Mouse (Mus musculus): ENCODE results near the gene Gpt2. TPM values are rescaled to one million over a fixed set of nuclear protein-coding genes. Genes with fewer than 3 reads are reported as not detected.

Gene Gpt2
- polyA plus RNA-seq, 2 experiments = 8.7 to 13.1 TPM

DNA sequence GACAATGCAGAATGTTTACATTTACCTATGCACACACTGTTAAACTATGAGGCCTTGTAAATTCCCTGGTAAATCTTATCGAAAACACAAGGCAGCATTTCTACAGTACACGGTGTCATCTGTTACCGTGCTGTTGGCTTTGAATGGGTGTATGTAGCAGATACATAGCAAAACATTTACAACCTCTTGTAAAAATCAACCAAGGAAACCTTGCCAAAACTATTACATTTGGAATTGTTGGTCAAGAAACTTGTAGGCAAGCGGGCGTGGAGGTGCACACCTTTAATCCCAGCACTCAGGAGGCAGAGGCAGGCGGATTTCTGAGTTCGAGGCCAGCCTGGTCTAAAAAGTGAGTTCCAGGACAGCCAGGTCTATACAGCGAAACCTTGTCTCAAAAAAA lies 71.0 kb downstream of the Gpt2 start:
- 75% methylated on average over 8 of the region's 8 CpGs for WGBS (ENCODE audit: insufficient replicate concordance)
- ATAC-seq (ENCODE audit: insufficient read depth) (no peak), DNase-seq (ENCODE audit: low read depth in 3 of 3, low spot score in 3 of 3) (no peak)
- TF ChIP-seq EP300 (IDR thresholded peaks at IDR 0.05; ENCODE audit: low read depth) = no peak
- TF ChIP-seq CTCF (IDR thresholded peaks at IDR 0.05; ENCODE audit: low read depth) = no peak
- H3K4me3 ChIP-seq (ENCODE audit: insufficient read depth in 1 of 2, low read depth in 2 of 2, low read length in 2 of 2) = no peak overlapping the region
- H3K27ac ChIP-seq = no peak overlapping the region
- H3K9me3 ChIP-seq (ENCODE audit: control insufficient read depth, low read length) = no peaks in the 10 kb centered on the region
- no peaks in the 10 kb centered on the region for H3K27me3 ChIP-seq (ENCODE audit: control insufficient read depth, insufficient read depth, low read length)
- peaks cover 0 to 7% of the 10 kb centered on the region in 2 experiments; a peak in 2 of 4 replicates for H3K4me1 ChIP-seq (replicated peaks; ENCODE audit: control insufficient read depth in 2 of 2, insufficient read depth in 2 of 2, low read length in 1 of 2)
- H3K4me2 ChIP-seq (ENCODE audit: low read depth) = no peak overlapping the region
- H3K36me3 ChIP-seq (replicated peaks; ENCODE audit: control insufficient read depth, insufficient read depth, low read depth) = no peaks in the 10 kb centered on the region
- H3K9ac ChIP-seq (replicated peaks) = no peak overlapping the region

DNA sequence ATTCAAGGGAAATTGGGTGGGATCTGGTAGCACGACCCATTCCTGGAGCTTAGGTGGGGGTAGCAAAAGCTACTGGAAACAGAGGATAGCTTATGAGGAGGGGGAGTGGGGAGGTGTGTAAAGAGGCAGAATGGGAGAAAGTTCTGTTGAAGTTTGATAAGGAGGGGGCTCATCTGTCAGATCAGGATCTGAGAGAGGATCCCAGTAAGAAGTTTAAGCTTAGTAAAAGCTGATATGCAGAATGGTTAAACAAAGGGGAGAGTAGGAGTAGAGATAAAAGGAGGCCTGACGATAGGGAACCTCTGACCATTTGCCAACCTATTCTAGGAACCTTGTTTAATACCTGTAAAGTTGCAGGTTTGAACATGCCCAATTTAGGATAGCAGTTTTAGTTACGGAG lies 72.8 kb downstream of the Gpt2 start:
- H3K4me1 ChIP-seq (replicated peaks; ENCODE audit: control insufficient read depth in 2 of 2, insufficient read depth in 2 of 2, low read length in 1 of 2) = peaks cover 0 to 5% of the 10 kb centered on the region in 2 experiments; a peak in 2 of 4 replicates
- ATAC-seq (ENCODE audit: insufficient read depth) (no peak), DNase-seq (ENCODE audit: low read depth in 3 of 3, low spot score in 3 of 3) (no peak)
- TF ChIP-seq CTCF (IDR thresholded peaks at IDR 0.05; ENCODE audit: low read depth) = no peak
- TF ChIP-seq EP300 (IDR thresholded peaks at IDR 0.05; ENCODE audit: low read depth) = no peak
- H3K4me3 ChIP-seq (ENCODE audit: insufficient read depth in 1 of 2, low read depth in 2 of 2, low read length in 2 of 2) = no peak overlapping the region
- H3K27me3 ChIP-seq (ENCODE audit: control insufficient read depth, insufficient read depth, low read length) = no peaks in the 10 kb centered on the region
- H3K27ac ChIP-seq = no peak overlapping the region
- H3K4me2 ChIP-seq (ENCODE audit: low read depth) = no peak overlapping the region
- WGBS (ENCODE audit: insufficient replicate concordance) = 51% methylated on average over 3 of the region's 3 CpGs
- no peaks in the 10 kb centered on the region for H3K36me3 ChIP-seq (replicated peaks; ENCODE audit: control insufficient read depth, insufficient read depth, low read depth)
- H3K9ac ChIP-seq (replicated peaks) = no peak overlapping the region
- H3K9me3 ChIP-seq (ENCODE audit: control insufficient read depth, low read length) = no peaks in the 10 kb centered on the region

DNA sequence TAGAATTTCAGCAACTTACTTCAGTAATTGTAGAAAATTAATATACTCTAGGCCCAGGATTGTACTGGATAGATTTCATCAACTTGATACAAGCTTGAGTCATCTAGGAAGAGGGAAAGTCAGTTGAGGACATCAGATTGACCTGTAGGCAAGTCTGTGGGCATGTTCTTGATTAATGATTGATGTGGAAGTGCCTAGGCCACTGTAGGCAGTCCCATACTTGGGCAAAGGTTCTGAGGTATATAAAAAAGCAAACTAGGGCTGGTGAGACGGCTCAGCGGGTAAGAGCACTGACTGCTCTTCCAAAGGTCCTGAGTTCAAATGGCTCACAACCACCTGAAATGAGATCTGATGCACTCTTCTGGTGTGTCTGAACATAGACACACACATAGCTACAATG lies 75.4 kb downstream of the Gpt2 start:
- WGBS (ENCODE audit: insufficient replicate concordance) = 78% methylated on average over 2 of the region's 2 CpGs
- H3K9ac ChIP-seq (replicated peaks) = no peak overlapping the region
- TF ChIP-seq EP300 (IDR thresholded peaks at IDR 0.05; ENCODE audit: low read depth) = no peak
- no peak for TF ChIP-seq CTCF (IDR thresholded peaks at IDR 0.05; ENCODE audit: low read depth)
- ATAC-seq (ENCODE audit: insufficient read depth) = no peak
- H3K4me3 ChIP-seq (ENCODE audit: insufficient read depth in 1 of 2, low read depth in 2 of 2, low read length in 2 of 2) = no peak overlapping the region
- H3K27ac ChIP-seq = no peak overlapping the region
- no peaks in the 10 kb centered on the region for H3K9me3 ChIP-seq (ENCODE audit: control insufficient read depth, low read length)
- no peaks in the 10 kb centered on the region for H3K36me3 ChIP-seq (replicated peaks; ENCODE audit: control insufficient read depth, insufficient read depth, low read depth)
- peaks cover 0 to 5% of the 10 kb centered on the region in 2 experiments; a peak in 2 of 4 replicates for H3K4me1 ChIP-seq (replicated peaks; ENCODE audit: control insufficient read depth in 2 of 2, insufficient read depth in 2 of 2, low read length in 1 of 2)
- no peak overlapping the region for H3K4me2 ChIP-seq (ENCODE audit: low read depth)
- H3K27me3 ChIP-seq (ENCODE audit: control insufficient read depth, insufficient read depth, low read length) = no peaks in the 10 kb centered on the region
- DNase-seq (ENCODE audit: low read depth in 3 of 3, low spot score in 3 of 3) = no peak

DNA sequence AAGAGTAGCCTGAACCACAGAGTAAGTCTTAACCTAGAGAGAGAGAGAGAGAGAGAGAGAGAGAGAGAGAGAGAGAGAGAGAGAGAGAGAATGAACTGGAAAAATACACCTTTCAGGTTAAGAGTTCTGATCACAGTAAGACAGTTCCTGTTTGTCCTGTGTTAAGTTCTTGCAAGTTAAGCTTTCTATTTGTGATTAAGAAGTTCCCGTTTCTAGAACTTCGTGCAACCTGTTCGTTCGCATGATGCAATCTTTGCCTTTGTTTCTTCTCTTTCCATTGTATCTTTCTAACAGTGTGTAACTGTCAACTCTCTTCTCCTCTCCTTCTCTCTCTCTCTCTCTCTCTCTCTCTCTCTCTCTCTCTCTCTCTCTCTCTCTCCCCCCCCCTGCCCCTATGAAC lies 78.1 kb downstream of the Gpt2 start:
- no peaks in the 10 kb centered on the region for H3K36me3 ChIP-seq (replicated peaks; ENCODE audit: control insufficient read depth, insufficient read depth, low read depth)
- peaks cover 0 to 2% of the 10 kb centered on the region in 2 experiments; a peak in 1 of 4 replicates for H3K4me1 ChIP-seq (replicated peaks; ENCODE audit: control insufficient read depth in 2 of 2, insufficient read depth in 2 of 2, low read length in 1 of 2)
- no peak overlapping the region for H3K9ac ChIP-seq (replicated peaks)
- H3K4me3 ChIP-seq (ENCODE audit: insufficient read depth in 1 of 2, low read depth in 2 of 2, low read length in 2 of 2) = no peak overlapping the region
- no peak overlapping the region for H3K27ac ChIP-seq
- H3K9me3 ChIP-seq (ENCODE audit: control insufficient read depth, low read length) = no peaks in the 10 kb centered on the region
- no peak for TF ChIP-seq EP300 (IDR thresholded peaks at IDR 0.05; ENCODE audit: low read depth)
- no peak for TF ChIP-seq CTCF (IDR thresholded peaks at IDR 0.05; ENCODE audit: low read depth)
- ATAC-seq (ENCODE audit: insufficient read depth) (no peak), DNase-seq (ENCODE audit: low read depth in 3 of 3, low spot score in 3 of 3) (no peak)
- WGBS (ENCODE audit: insufficient replicate concordance) = 23% methylated on average over 4 of the region's 4 CpGs
- no peak overlapping the region for H3K4me2 ChIP-seq (ENCODE audit: low read depth)
- no peaks in the 10 kb centered on the region for H3K27me3 ChIP-seq (ENCODE audit: control insufficient read depth, insufficient read depth, low read length)

DNA sequence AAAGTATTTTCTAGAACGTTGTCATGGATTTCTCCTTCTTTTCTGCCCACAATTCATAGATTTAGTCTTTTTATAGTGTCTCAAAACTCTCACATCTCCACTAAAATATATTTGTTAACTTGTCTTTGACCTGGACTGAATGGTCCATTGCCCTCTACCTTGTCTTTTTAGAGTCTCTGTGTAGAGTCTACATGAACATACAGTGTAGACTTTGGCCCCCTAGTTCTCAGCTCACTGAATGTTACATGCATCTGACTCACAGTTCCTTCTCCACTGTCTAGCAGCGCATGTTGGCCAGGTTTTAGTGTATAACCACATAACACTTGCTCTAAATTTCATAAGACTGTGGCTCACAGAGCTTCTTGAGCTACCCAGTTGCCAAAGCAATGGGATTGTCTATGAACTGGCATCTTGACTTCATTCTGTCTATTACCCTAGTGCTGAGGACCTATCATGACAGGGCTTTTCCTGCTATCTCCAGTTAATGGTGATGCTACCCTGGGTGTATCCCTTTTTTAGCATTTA lies 81.7 kb downstream of the Gpt2 start:
- Histone ChIP-seq H3K4me3 (ENCODE audit: insufficient read depth in 1 of 2, low read depth in 2 of 2, low read length in 2 of 2) (no peak overlapping the region), H3K9me3 (ENCODE audit: control insufficient read depth, low read length) (no peaks in the 10 kb centered on the region), H3K4me2 (ENCODE audit: low read depth) (no peak overlapping the region), H3K27me3 (ENCODE audit: control insufficient read depth, insufficient read depth, low read length) (no peaks in the 10 kb centered on the region), H3K9ac (replicated peaks) (no peak overlapping the region), H3K4me1 (replicated peaks; ENCODE audit: control insufficient read depth in 2 of 2, insufficient read depth in 2 of 2, low read length in 1 of 2) (0 out of 4 replicates have a peak, but pooled peaks cover 0 to 2% of the 10 kb centered on the region in 2 experiments), H3K36me3 (replicated peaks; ENCODE audit: control insufficient read depth, insufficient read depth, low read depth) (no peaks in the 10 kb centered on the region), H3K27ac (no peak overlapping the region)
- TF ChIP-seq EP300 (IDR thresholded peaks at IDR 0.05; ENCODE audit: low read depth) = no peak
- no peak for TF ChIP-seq CTCF (IDR thresholded peaks at IDR 0.05; ENCODE audit: low read depth)
- no peak for DNase-seq (ENCODE audit: low read depth in 3 of 3, low spot score in 3 of 3)
- 67% methylated on average over 2 of the region's 2 CpGs for WGBS (ENCODE audit: insufficient replicate concordance)
- no peak for ATAC-seq (ENCODE audit: insufficient read depth)

Other genes with a start within 250 kb of the Gpt2 start
- gene Orc6, start 192.9 kb upstream of the Gpt2 start, polyA plus RNA-seq (2012; rRNA removed) = 44.4 and 71.7 TPM in 2 replicates
- gene Orc6, start 192.9 kb upstream of the Gpt2 start, polyA plus RNA-seq (2014; fragmentation: Nextera tagmentation; extraction: Ambion mirVana) = 108 and 109 TPM in 2 replicates
- gene Vps35, start 192.8 kb upstream of the Gpt2 start, polyA plus RNA-seq (2012; rRNA removed) = 24.6 and 35.6 TPM in 2 replicates
- 89.9 and 97.5 TPM in 2 replicates for gene Vps35, start 192.8 kb upstream of the Gpt2 start, polyA plus RNA-seq (2014; fragmentation: Nextera tagmentation; extraction: Ambion mirVana)
- gene Mylk3, start 106.2 kb upstream of the Gpt2 start, polyA plus RNA-seq (2012; rRNA removed) = 33.0 and 42.1 TPM in 2 replicates
- gene Mylk3, start 106.2 kb upstream of the Gpt2 start, polyA plus RNA-seq (2014; fragmentation: Nextera tagmentation; extraction: Ambion mirVana) = 48.7 and 53.1 TPM in 2 replicates
- gene 4921524J17Rik, start 59.7 kb upstream of the Gpt2 start, polyA plus RNA-seq (2012; rRNA removed) = 5.4 and 7.0 TPM in 2 replicates
- gene 4921524J17Rik, start 59.7 kb upstream of the Gpt2 start, polyA plus RNA-seq (2014; fragmentation: Nextera tagmentation; extraction: Ambion mirVana) = 15.4 and 17.1 TPM in 2 replicates
- 12.6 and 26.9 TPM in 2 replicates for gene Dnaja2, start 62.8 kb downstream of the Gpt2 start, polyA plus RNA-seq (2012; rRNA removed)
- 73.3 and 76.2 TPM in 2 replicates for gene Dnaja2, start 62.8 kb downstream of the Gpt2 start, polyA plus RNA-seq (2014; fragmentation: Nextera tagmentation; extraction: Ambion mirVana)
- 0.42 and 0.56 TPM in 2 replicates for gene Neto2, start 208.3 kb downstream of the Gpt2 start, polyA plus RNA-seq (2012; rRNA removed)
- gene Neto2, start 208.3 kb downstream of the Gpt2 start, polyA plus RNA-seq (2014; fragmentation: Nextera tagmentation; extraction: Ambion mirVana) = 1.4 and 1.5 TPM in 2 replicates

Data from liver, embryonic 14.5 days (tissue).